Mouse (Mus musculus): ENCODE measurements at regions not wholly inside any gene's neighbourhood (a gene's known extent, or its start where the extent isn't known, plus 50 kb on each side); places are given as distances from the start of the nearest gene placed in this dataset.

GRCm38 (mm10) chr9:103928744-103929527 lies 73.4 kb upstream of the Nphp3 start:
- no peak for DNase-seq (ENCODE audit: low spot score)
- no peak overlapping the region for H3K27ac ChIP-seq (ENCODE audit: low read length)
- H3K9ac ChIP-seq (replicated peaks; ENCODE audit: low read depth), result no peak overlapping the region
- H3K9me3 ChIP-seq (ENCODE audit: low read length), result no peaks in the 10 kb centered on the region
- no peaks in the 10 kb centered on the region for H3K27me3 ChIP-seq (replicated peaks; ENCODE audit: insufficient read depth, low read length)
- H3K36me3 ChIP-seq (ENCODE audit: insufficient read depth, low read length), result no peaks in the 10 kb centered on the region
- no peak overlapping the region for H3K4me3 ChIP-seq (ENCODE audit: low read depth, low read length)
- WGBS, result 78% methylated on average over 8 of the region's 8 CpGs
- no peaks in the 10 kb centered on the region for H3K4me1 ChIP-seq (ENCODE audit: insufficient read depth, low read depth, low read length)
- ATAC-seq, result no peak
- TF ChIP-seq EP300 (IDR thresholded peaks at IDR 0.05), result no peak
- TF ChIP-seq CTCF (IDR thresholded peaks at IDR 0.05), result no peak
- H3K4me2 ChIP-seq (replicated peaks; ENCODE audit: low read depth, low read length), result no peak overlapping the region

- no peak for TF ChIP-seq CTCF (IDR thresholded peaks at IDR 0.05)
- no peak for TF ChIP-seq EP300 (IDR thresholded peaks at IDR 0.05)
- DNase-seq (ENCODE audit: low spot score) (no peak), ATAC-seq (no peak)
- no peaks in the 10 kb centered on the region for H3K9me3 ChIP-seq (ENCODE audit: low read length)
- H3K4me1 ChIP-seq (ENCODE audit: insufficient read depth, low read depth, low read length), result no peaks in the 10 kb centered on the region
- no peaks in the 10 kb centered on the region for H3K27me3 ChIP-seq (replicated peaks; ENCODE audit: insufficient read depth, low read length)
- H3K27ac ChIP-seq (ENCODE audit: low read length), result no peak overlapping the region
- H3K9ac ChIP-seq (replicated peaks; ENCODE audit: low read depth), result no peak overlapping the region
- 71% methylated on average over 5 of the region's 5 CpGs for WGBS
- H3K4me2 ChIP-seq (replicated peaks; ENCODE audit: low read depth, low read length), result no peak overlapping the region
- H3K4me3 ChIP-seq (ENCODE audit: low read depth, low read length), result no peak overlapping the region
- H3K36me3 ChIP-seq (ENCODE audit: insufficient read depth, low read length), result no peaks in the 10 kb centered on the region
These were observed 64.3 kb upstream of the Nphp3 start for GRCm38 (mm10) chr9:103938070-103938469.

GRCm38 (mm10) chr9:103940010-103940409 lies 62.3 kb upstream of the Nphp3 start:
- H3K27me3 ChIP-seq (replicated peaks; ENCODE audit: insufficient read depth, low read length), result no peaks in the 10 kb centered on the region
- H3K36me3 ChIP-seq (ENCODE audit: insufficient read depth, low read length), result no peaks in the 10 kb centered on the region
- DNase-seq (ENCODE audit: low spot score) (no peak), ATAC-seq (no peak)
- no peak overlapping the region for H3K27ac ChIP-seq (ENCODE audit: low read length)
- no peak overlapping the region for H3K4me2 ChIP-seq (replicated peaks; ENCODE audit: low read depth, low read length)
- H3K4me3 ChIP-seq (ENCODE audit: low read depth, low read length), result no peak overlapping the region
- no peak for TF ChIP-seq CTCF (IDR thresholded peaks at IDR 0.05)
- no peak for TF ChIP-seq EP300 (IDR thresholded peaks at IDR 0.05)
- no peaks in the 10 kb centered on the region for H3K9me3 ChIP-seq (ENCODE audit: low read length)
- H3K9ac ChIP-seq (replicated peaks; ENCODE audit: low read depth), result no peak overlapping the region
- H3K4me1 ChIP-seq (ENCODE audit: insufficient read depth, low read depth, low read length), result no peaks in the 10 kb centered on the region
- 84% methylated on average over 8 of the region's 8 CpGs for WGBS

GRCm38 (mm10) chr9:103940506-103940905 lies 61.8 kb upstream of the Nphp3 start:
- WGBS, result 87% methylated on average over 6 of the region's 6 CpGs
- Histone ChIP-seq H3K27me3 (replicated peaks; ENCODE audit: insufficient read depth, low read length) (no peaks in the 10 kb centered on the region), H3K9me3 (ENCODE audit: low read length) (no peaks in the 10 kb centered on the region), H3K4me2 (replicated peaks; ENCODE audit: low read depth, low read length) (no peak overlapping the region), H3K27ac (ENCODE audit: low read length) (no peak overlapping the region), H3K4me3 (ENCODE audit: low read depth, low read length) (no peak overlapping the region), H3K36me3 (ENCODE audit: insufficient read depth, low read length) (no peaks in the 10 kb centered on the region), H3K4me1 (ENCODE audit: insufficient read depth, low read depth, low read length) (no peaks in the 10 kb centered on the region), H3K9ac (replicated peaks; ENCODE audit: low read depth) (no peak overlapping the region)
- TF ChIP-seq EP300 (IDR thresholded peaks at IDR 0.05) (no peak), CTCF (IDR thresholded peaks at IDR 0.05) (no peak)
- ATAC-seq (no peak), DNase-seq (ENCODE audit: low spot score) (no peak)

GRCm38 (mm10) chr9:103941176-103941900 lies 61.0 kb upstream of the Nphp3 start:
- 86% methylated on average over 20 of the region's 20 CpGs for WGBS
- no peaks in the 10 kb centered on the region for H3K9me3 ChIP-seq (ENCODE audit: low read length)
- H3K27me3 ChIP-seq (replicated peaks; ENCODE audit: insufficient read depth, low read length), result no peaks in the 10 kb centered on the region
- ATAC-seq (no peak), DNase-seq (ENCODE audit: low spot score) (no peak)
- no peaks in the 10 kb centered on the region for H3K36me3 ChIP-seq (ENCODE audit: insufficient read depth, low read length)
- no peak overlapping the region for H3K9ac ChIP-seq (replicated peaks; ENCODE audit: low read depth)
- H3K4me2 ChIP-seq (replicated peaks; ENCODE audit: low read depth, low read length), result no peak overlapping the region
- no peak overlapping the region for H3K4me3 ChIP-seq (ENCODE audit: low read depth, low read length)
- TF ChIP-seq EP300 (IDR thresholded peaks at IDR 0.05) (no peak), CTCF (IDR thresholded peaks at IDR 0.05) (no peak)
- no peak overlapping the region for H3K27ac ChIP-seq (ENCODE audit: low read length)
- no peaks in the 10 kb centered on the region for H3K4me1 ChIP-seq (ENCODE audit: insufficient read depth, low read depth, low read length)

GRCm38 (mm10) chr9:103941901-103942260 lies 60.5 kb upstream of the Nphp3 start:
- TF ChIP-seq CTCF (IDR thresholded peaks at IDR 0.05) (no peak), EP300 (IDR thresholded peaks at IDR 0.05) (no peak)
- 93% methylated on average over 11 of the region's 11 CpGs for WGBS

More at GRCm38 (mm10) chr9:103941901-103942260, 60.5 kb upstream of the Nphp3 start:
- Histone ChIP-seq H3K9ac (replicated peaks; ENCODE audit: low read depth) (no peak overlapping the region), H3K27ac (ENCODE audit: low read length) (no peak overlapping the region), H3K36me3 (ENCODE audit: insufficient read depth, low read length) (no peaks in the 10 kb centered on the region), H3K9me3 (ENCODE audit: low read length) (no peaks in the 10 kb centered on the region), H3K4me2 (replicated peaks; ENCODE audit: low read depth, low read length) (no peak overlapping the region), H3K4me1 (ENCODE audit: insufficient read depth, low read depth, low read length) (no peaks in the 10 kb centered on the region), H3K27me3 (replicated peaks; ENCODE audit: insufficient read depth, low read length) (no peaks in the 10 kb centered on the region), H3K4me3 (ENCODE audit: low read depth, low read length) (no peak overlapping the region)
- DNase-seq (ENCODE audit: low spot score), result no peak
- no peak for ATAC-seq

All from lung, postnatal 0 days (tissue).